Mouse (Mus musculus) megakaryocyte, adult 5-6 weeks (primary cell): Measurements from ENCODE around the gene Zfp276. TPM values are rescaled to one million over a fixed set of nuclear protein-coding genes. Genes with fewer than 3 reads are reported as not detected.
"Not testable (repeated sequence)": the region's sequence is repeated elsewhere in the genome, so short reads cannot be mapped to it uniquely, and the experiment has no call there.

Experiments used
- ATAC-seq: 2 replicates; pipeline ENCODE4 v1.8.0; 2016; ENCODE audit warnings: mild to moderate bottlenecking, inconsistent platforms; ENCODE audit not compliant: poor library complexity, severe bottlenecking
- total RNA-seq, 2 experiments: library from RNA; stranded (forward) in 1 of 2; stranded (reverse) in 1 of 2; fragments of 153-499, 151-499 nt in 1 of 2; fragments of 221-1000, 200-1000 nt in 1 of 2; gene quantifications; 2 replicates each; pipeline versions ENCODE4 v1.2.3 to v1.2.4; 2015 to 2017

Zfp276 gene
- total RNA-seq, 2 experiments from 2014 or later = 13.5 to 15.7 TPM

DNA sequence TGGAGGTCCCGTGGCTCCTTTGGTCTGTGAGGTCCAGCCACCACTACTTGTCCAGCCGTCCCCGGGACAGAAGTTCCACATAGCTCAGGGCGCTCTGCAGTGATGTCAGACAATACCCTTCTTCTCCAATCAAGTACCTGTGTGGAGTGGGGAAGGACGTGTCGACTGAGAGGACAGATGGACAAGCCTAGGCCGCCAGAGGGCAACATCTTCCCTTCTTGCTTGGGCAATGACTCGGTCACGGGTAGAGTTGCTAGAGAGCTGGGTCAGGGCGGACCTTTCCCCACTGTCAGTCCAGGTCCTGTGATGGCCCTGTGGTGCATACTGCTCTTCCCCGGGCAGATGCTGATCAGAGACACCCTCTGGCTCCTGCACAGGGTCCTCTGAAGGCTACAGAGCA is 10.9 kb upstream of the Zfp276 start:
- ATAC-seq = peak; percentile 60

DNA sequence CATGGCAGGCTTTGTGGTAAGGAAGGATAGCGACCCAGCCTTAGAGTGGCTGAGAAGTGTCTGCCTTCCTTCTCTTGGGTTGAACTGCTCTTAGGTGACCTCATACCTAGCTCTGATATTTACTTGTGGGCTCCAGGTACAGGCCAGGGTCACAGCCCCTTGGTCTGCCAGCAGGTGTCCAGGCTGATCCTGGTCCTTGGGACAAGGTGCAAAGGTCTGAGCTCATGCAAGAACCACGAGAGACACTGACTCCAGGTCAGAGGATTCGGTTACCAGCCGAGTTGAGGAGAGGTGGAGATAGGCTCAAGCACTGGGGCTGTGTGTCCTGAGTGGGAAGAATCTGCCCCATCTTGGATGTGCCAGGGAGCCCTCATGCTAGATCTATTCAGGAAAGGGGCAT is 9.6 kb upstream of the Zfp276 start:
- ATAC-seq = no peak

DNA sequence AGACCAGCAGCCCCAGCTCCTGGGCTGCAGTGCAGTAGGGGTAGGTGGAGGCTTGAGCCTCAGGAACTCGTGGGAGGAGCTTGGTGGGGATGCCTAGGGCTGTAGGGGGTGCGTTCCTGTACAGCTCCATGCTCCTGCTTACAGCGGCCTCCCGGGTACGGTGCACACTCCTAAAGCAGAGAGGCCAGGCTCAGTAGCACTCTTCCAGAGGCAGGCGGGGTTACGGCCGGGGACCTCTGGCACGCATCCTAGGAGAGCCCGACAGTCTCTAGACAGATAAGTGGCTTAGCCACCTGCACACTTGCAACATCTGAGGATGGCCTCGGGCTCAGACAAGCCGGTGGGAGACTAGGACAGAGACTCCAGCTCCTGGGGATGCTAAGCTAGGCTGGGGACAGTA is 8.5 kb upstream of the Zfp276 start:
- no peak for ATAC-seq

DNA sequence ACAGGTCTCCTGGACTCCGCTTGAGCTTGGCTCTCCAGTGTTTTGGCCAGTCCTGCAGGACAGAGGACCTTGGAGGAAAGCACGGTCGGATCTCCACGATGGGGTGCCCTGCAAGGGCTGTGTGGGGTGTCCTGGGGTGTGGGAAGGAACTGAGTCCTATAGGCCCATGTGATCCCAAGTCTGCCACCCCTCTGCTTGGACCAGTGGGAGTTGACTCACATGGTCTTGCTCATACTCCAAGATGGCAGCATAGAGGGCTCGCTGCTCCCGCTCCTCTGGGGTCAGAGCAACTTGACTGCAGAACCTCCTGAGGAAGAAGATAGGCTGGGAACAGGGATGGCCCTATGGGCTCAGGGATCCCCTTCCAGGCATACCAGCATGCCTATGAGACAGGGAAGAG is 6.2 kb upstream of the Zfp276 start:
- no peak for ATAC-seq

DNA sequence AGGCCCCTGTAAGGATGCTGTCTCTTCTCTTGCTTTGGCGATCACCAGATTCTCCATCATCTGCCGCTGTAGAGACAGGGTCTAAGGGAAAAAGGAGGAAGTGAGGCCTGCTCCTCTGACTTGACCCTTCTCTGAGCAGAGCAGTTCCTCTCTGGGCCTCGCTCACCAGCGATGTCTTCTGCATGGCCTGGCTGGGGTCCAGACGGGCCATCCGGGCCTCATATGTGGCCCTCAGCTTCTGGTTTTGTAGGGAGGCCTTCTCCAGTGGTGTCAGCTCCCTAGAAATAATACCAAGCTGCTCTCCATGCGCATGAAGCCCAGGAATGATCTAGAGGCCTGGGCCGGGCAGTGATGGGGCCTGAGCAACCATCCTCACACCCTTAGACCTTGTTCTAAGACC is 5.4 kb upstream of the Zfp276 start:
- ATAC-seq = peak; percentile 87

DNA sequence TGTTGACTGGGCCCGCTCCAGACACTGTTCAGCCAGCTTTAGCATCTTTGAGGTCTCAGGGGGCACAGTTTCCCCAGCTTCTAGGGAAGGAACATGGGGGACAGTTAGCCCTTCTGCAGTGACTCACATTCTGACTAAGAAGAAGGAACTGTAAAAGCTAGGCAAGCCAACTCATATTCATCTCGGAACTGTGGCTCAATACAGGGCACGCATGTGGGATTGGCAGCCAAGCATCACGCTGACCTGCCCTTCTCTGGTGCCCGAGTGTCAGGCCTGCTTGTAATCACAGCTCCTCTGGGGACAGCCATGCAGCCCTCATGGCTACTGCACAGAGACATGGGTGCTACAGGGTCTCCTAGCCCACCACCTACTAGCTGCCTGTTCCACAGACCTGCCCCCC is 3.1 kb upstream of the Zfp276 start:
- ATAC-seq = no peak

DNA sequence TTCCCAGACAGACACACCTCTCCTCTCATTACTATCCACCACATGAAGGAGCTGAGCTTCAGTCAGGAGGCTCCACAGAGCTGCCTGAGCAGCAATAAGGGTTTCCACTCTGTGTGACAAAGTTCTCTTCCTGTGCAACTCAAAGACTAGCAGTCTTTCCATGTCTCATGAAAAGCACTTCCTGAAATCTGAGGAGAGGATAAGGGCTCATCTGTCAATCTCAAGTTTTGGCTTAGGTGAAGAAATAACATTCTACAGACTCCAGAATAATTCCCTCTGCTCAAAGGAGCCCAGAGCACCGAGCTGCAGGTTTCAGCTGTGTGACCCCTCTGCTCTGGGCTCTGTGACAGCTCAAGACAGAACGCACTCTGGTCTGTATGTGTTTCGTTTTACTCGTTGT is 1.1 kb upstream of the Zfp276 start:
- no peak for ATAC-seq

DNA sequence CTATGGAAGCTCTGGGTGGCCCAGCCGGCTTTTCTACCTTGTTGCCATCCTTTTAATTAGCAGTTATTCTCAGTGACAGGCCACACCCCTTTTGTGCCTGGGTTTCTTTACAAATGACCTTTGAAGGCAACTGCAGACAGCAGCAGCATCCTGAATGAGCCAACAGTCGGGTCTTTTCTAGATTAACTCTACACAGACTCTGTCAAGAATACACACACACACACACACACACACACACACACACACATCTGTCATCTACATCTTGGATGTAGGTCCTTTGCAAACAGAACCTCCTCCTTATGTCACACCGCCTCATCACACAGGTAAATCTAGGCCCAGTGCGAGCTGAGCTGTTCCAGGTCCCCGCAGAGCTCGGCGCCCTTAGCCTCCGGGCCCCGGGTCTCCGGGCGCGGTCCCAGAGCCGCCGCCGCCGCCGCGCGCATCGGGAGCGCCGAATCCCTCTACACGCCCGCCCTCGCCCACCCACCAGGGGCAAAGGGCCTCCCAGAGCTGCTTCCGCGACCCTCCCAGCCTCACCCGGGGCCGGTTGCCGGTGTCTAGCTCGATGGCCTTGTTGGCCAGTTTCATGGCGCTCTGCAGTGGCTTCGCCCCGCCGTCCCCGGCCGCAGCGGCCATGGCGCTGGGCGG is 420 bp upstream of the Zfp276 start:
- no peak for ATAC-seq

DNA sequence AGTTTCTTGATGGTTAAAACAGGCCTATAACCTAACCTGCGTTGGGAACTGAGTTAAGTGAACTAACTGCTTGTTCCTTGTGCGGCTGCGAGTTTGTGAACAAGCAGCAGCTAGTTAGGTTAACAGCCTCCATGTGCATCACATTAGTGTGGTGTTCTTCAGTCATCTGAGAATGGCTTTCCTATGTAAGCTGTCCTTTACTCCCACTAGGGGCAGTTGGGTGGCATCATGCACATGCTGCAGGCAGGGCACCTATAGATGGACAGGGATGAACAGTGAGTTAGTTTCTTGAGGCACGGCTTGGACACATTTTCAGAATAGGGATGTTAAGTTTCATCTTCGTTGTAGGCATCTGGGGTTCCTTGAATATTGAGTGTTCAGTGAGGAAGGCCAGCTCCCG is 1.2 kb downstream of the Zfp276 start:
- 0 out of 2 replicates have a peak, but pooled peaks have one; percentile 23 for ATAC-seq

DNA sequence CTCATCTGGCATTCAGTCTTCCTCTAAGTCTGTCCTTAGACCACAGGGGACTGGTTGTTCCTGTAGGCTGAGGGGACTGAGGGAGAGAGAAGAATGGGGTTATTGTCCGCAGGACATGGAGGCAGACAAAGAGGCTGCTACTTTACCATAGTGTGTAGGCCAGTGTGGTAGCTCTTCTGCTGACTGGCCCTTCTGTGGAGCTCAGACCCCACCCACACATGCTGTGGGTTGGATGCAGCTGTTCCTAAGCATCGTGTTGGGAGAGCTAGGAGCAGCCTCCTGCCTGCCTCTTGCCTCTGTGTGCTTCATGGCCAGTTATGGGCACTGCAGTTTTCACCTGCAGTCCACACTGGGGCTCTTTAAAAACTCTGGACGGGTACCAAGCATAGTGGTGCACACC is 3.1 kb downstream of the Zfp276 start:
- no peak for ATAC-seq

DNA sequence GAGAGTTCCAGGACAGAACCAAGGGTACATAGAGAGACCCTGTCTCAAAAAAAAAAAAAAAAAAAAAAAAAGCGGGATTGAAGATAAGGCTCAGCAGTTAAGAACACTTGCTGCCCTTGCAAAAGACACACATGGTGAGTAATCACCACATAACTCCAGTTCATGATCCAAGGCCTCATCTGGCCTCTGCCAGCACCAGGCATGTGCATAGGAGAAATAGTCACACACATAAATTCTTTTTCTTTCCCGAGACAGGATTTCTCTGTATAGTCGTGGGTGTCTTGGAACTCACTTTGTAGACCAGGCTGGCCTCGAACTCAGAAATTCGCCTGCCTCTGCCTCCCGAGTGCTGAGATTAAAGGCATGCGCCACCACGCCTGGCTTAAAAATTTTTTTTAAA is 3.6 kb downstream of the Zfp276 start:
- not testable (repeated sequence) for ATAC-seq

DNA sequence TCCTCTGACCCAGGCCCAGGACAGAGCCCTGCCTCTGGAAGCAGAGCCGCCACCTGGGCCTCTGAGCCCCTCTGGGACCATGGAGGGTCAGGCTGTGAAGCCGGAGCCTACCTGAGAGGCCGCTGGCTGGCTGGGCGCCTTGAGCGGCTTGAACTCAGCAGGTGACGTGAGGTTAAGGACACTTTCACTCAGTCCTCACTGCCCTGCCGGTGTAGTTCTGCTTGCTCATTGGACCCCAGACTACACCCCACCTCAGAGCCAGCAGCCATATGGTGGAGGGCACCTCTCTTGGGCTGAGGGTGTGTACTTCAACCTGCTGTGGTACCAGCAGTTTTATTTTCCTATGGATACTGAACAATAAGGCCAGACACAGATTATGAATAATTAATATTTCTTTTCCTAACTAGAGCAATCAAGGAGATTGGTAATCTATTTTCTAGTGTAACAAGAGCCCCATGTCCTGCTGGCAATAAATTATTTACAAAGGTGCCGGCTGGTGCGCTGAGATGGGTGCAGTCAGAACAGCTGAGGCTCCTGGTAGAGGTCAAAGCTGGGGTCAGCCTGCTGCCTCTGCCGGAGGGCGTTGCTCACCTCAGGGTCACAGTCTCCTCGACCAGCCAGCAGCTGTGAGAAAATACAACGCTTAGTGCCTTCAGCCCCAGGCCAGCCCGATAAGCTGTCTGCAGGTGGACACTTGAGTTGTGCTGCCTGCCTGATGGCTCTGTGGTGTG is 14.1 kb downstream of the Zfp276 start:
- no peak for ATAC-seq

DNA sequence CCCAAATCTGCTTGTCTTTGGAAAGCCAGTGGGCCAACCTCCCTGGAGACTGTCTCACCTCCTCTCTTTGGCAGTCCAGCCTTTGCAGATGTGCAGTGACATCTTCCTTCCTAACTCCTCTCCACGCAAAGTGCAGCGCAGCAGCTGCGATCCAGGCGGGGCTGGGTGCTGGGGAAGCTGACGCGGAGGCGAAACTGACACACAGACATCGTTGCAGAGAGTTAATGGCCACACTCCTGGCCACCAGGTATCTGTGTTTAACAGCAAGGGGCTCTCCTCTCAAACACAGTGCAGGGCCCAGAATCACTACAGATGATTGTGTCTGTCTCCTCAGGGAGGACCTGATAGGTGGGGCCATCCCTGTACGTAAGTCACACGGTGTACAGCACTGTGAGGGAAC is 17.2 kb downstream of the Zfp276 start:
- no peak for ATAC-seq

DNA sequence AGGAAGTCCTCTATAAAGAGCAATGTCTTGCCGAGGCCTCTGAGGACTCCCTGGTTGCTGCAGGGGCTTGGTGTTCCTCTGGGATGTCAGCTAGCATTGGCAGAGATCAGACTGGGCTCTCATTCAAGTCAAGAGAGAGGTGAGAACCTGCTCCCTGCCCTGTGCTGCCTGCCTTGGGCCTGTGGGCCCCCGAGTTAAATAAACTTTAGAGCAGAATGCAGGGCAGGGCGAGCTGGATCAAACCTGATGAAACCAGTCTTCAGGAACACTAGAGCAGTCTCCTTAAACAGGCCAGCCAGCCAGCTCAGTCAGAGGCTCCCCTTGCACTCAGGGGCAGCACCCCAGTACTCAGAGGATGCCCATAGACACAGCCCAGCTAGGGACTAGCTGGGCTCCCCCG is 17.9 kb downstream of the Zfp276 start:
- no peak for ATAC-seq

DNA sequence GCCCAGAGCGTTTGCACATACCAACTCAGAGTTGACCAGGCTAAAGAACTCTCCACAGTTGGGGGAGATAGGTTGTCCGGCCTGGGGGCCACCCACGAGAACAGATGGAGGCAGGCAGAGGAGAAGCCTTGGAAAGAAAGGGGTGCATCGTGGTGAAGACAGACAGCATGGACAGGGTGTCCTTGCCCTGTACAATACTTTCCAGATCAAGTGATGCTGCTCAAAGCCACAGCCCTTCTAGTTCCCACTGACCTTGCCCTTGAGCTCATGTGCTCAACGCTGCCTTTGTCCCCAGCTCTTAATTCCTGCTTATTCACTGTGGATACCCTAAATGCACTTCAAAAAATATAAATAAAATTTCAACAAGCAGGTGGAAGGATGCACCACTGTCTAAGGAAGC is 20.5 kb downstream of the Zfp276 start:
- no peak for ATAC-seq

DNA sequence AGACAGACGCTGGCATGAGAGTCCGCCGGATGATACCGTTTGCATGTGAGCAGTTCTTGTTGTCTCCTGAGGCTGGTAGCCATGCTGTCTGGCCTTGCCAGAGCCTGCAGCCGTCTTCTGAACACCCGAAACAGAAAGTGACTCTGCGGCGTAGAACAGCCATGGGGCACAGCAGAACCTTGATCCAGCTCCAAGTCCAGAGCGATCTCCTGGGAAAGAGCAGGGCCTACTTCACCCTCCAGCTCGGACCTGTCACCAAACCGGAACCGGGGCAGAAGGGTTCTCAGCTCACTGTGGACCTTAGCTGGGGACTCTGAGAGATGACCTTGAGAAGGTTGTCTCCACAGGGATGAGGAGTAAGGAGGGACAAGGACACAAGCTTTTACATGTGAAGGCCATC is 21.1 kb downstream of the Zfp276 start:
- no peak for ATAC-seq

DNA sequence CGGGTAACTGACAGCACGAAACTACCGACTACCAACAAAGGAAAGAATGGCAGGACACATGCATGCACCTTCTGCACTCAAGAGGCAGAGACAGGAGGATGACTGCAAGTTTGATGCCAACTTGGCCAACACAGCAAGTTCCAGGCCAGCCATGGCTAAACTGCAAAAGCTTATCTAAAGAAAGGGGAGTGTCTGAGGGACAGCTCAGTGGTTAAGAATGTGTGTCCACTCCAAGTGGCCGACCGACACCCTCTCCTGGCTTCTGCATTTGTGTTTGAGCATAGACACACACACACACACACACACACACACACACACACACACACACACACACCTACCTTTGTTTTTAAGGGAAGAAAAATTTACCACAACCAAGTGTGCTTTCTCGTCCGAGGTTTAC is 24.4 kb downstream of the Zfp276 start:
- ATAC-seq = no peak

DNA sequence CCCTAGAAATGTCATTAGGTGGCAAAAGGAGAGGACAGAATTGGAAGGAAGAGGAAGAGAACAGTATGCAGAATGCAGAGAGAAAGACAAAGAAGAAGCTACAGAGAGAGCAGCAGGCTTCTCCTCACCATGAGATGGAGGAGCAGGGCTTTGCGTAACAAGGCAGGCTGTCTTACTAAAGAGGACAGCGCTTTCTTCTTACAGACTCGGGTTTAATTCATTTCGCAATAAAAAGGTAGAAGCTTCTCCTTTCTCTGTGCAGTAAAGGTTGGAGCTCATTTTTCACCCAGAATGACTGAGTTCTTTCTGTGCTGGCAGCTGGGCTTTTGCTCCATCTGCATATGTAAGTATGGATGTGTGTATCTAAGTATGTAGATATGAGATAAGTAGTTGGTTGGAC is 25.8 kb downstream of the Zfp276 start:
- ATAC-seq = peak; percentile 56

DNA sequence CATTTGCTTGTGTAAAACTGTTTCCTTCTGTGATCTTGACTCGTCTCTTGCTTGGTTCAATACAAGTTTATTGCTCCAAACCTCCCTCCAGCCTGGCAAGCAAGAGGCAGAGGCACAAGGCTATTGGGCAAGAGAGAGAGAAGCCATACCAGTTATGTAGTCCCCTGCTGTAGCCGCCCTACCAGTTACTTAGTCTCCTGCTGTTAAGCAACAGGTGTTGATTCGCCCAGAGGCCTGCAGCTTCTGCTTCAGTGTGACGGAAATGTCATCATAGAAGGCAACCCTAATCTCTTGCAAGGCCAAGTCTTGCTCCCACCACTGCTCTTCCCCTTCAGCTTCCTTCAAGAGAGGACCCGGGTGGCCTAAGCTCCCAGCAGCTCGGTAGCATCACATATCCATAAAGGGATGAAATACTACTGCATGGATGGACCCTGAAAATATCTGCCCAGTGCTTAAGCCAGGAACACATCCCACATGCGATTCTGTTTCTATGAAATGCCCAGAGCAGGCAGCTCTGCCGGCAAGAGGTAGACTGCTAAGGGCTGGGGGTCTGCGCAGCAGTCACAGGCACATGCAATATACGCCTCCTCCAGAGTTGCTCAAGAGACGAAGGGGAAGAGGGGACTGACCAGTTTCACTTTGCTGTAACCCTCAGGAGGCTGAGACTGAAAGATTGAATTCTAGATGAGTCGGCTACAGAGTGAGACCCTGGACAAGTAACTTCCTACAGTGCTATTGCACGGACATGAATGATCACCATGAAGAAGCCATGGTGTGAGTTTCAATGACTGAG is 26.5 kb downstream of the Zfp276 start:
- peak; percentile 80 for ATAC-seq

DNA sequence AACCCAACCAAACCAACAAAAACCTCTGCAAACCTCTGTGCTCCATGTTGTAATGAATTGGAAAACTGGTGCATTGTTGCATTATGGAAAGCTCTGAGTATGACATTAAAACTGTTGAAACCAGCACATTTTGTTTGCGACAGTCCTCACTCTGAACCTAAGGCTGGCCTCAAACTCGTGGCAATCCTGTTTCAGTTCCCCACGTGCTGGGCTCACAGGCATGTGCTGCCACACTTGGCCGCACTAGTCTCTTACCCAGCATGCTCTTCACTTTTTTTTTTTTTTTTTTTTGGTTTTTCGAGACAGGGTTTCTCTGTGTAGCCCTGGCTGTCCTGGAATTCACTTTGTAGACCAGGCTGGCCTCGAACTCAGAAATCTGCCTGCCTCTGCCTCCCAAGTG is 29.0 kb downstream of the Zfp276 start:
- ATAC-seq = not testable (repeated sequence)

DNA sequence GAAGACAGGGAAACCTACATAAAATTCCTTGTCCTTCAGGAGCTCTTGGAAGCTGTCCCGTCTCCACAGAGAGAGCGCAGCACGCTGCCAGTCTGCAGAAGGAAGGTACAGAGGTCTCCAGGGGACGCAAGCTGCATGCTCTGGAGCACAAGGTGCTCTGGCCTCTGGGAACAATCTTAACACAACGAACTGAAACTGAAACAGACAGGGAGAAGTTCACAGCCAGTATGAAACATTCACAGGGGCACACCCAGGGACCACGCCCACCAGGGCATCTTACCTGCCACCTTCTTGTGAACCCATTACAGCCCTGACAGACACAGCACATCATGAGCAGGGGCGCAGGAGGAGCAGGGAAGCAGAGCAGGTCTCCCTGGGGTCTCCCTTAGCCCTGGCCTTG is 30.0 kb downstream of the Zfp276 start:
- ATAC-seq = no peak

DNA sequence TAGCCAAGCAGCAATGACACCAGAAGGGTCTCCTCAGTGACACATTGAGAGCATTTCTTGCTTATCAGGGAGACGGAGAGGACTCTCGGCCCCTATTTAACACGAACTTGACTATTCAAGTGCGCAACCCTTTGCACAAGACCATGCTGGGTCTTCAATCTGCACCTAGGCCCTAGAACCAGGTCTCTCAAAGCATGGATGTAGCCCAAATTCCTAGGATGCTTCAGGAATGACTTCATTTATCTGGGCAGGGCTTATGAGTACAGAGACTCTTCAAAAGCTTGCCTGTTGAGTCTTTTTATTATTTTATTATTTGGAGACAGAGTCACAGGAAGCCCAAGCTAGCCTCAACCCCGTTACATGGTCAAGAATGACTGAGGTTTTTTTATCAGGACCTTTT is 30.5 kb downstream of the Zfp276 start:
- no peak for ATAC-seq
